Mouse (Mus musculus) gastrocnemius, adult 18-20 months (tissue): ENCODE results near the gene AI661453. TPM values are rescaled to one million over a fixed set of nuclear protein-coding genes. Genes with fewer than 3 reads are reported as not detected.
A peak's percentile ranks its signal among the peaks of the same experiment; 100 is the strongest.

Experiments used
- DNase-seq: peaks from one replicate; pipeline ENCODE4 v3.0.0; 2021; ENCODE audit warnings: low spot score
- total RNA-seq, 2 experiments: library from RNA; stranded (reverse); gene quantifications; 2 replicates each; pipeline ENCODE4 v1.2.3; 2021

Gene AI661453
- total RNA-seq, 2 experiments from 2014 or later: 0.39 to 0.64 TPM

- DNase-seq: no peak
These were observed 29.9 kb downstream of the AI661453 start for GRCm38 (mm10) chr17:47466284-47466683.

GRCm38 (mm10) chr17:47467659-47468058, 31.2 kb downstream of the AI661453 start:
- no peak for DNase-seq

- DNase-seq: no peak
These were observed 31.6 kb downstream of the AI661453 start for GRCm38 (mm10) chr17:47468063-47468462.

- DNase-seq: no peak
These were observed 32.1 kb downstream of the AI661453 start for GRCm38 (mm10) chr17:47468466-47468865.

- no peak for DNase-seq
These were observed 33.2 kb downstream of the AI661453 start for GRCm38 (mm10) chr17:47469642-47470041.

- no peak for DNase-seq
These were observed 33.7 kb downstream of the AI661453 start for GRCm38 (mm10) chr17:47470121-47470520.

GRCm38 (mm10) chr17:47470686-47471085, 34.3 kb downstream of the AI661453 start:
- DNase-seq: no peak

- no peak for DNase-seq
These were observed 36.3 kb downstream of the AI661453 start for GRCm38 (mm10) chr17:47472435-47473350.

GRCm38 (mm10) chr17:47473434-47473974, 37.1 kb downstream of the AI661453 start:
- peak; percentile 39 for DNase-seq

GRCm38 (mm10) chr17:47474250-47474649, 37.8 kb downstream of the AI661453 start:
- DNase-seq: no peak

- no peak for DNase-seq
These were observed 38.8 kb downstream of the AI661453 start for GRCm38 (mm10) chr17:47475181-47475580.

- DNase-seq: no peak
These were observed 39.3 kb downstream of the AI661453 start for GRCm38 (mm10) chr17:47475714-47476113.

- no peak for DNase-seq
These were observed 43.5 kb downstream of the AI661453 start for GRCm38 (mm10) chr17:47479887-47480286.

- peak; percentile 60 for DNase-seq
These were observed 46.0 kb downstream of the AI661453 start for GRCm38 (mm10) chr17:47482401-47482800.

GRCm38 (mm10) chr17:47484241-47484921, 48.0 kb downstream of the AI661453 start:
- DNase-seq: no peak

- DNase-seq: no peak
These were observed 48.6 kb downstream of the AI661453 start for GRCm38 (mm10) chr17:47484993-47485392.

GRCm38 (mm10) chr17:47485791-47486190, 49.4 kb downstream of the AI661453 start:
- DNase-seq: no peak

- no peak for DNase-seq
These were observed 54.4 kb downstream of the AI661453 start for GRCm38 (mm10) chr17:47490791-47491190.

- no peak for DNase-seq
These were observed 56.3 kb downstream of the AI661453 start for GRCm38 (mm10) chr17:47492731-47493130.

GRCm38 (mm10) chr17:47493653-47494052, 57.2 kb downstream of the AI661453 start:
- no peak for DNase-seq

GRCm38 (mm10) chr17:47494132-47494531, 57.7 kb downstream of the AI661453 start:
- no peak for DNase-seq

GRCm38 (mm10) chr17:47501531-47501930, 65.1 kb downstream of the AI661453 start:
- DNase-seq: no peak
